Mouse (Mus musculus) c-Kit-positive CD71-positive TER-119-positive erythroid progenitor cells, embryonic 14.5 days (primary cell): ENCODE measurements around the gene 9430097D07Rik.

ENCODE experiments used
- DNase-seq: peaks from one replicate; pipeline ENCODE4 v3.0.0-alpha.2; 2013; ENCODE audit warnings: low spot score

9430097D07Rik gene

DNA sequence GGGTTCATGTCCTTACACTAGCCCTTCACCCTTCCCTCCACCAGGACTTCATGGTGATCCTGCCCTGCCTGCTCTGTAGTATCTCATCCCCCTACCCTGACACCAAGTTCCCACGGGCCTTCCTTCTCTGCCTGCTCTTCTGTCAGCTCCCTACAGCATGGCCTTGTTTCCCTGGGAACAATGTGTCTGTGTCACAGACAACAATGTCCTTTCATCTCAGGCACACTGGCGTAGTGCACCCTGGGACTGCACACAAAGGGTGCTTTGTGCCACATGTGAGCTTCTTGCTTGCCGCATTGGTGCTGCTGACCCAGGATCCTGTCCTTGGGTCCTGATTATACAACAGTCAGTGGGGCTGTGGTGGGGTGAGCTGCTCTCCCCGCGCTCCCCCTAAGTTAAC lies 15.9 kb downstream of the 9430097D07Rik start:
- no peak for DNase-seq

- no peak for DNase-seq
These were observed 19.5 kb downstream of the 9430097D07Rik start for GRCm38 (mm10) chr2:32556019-32556418.

DNA sequence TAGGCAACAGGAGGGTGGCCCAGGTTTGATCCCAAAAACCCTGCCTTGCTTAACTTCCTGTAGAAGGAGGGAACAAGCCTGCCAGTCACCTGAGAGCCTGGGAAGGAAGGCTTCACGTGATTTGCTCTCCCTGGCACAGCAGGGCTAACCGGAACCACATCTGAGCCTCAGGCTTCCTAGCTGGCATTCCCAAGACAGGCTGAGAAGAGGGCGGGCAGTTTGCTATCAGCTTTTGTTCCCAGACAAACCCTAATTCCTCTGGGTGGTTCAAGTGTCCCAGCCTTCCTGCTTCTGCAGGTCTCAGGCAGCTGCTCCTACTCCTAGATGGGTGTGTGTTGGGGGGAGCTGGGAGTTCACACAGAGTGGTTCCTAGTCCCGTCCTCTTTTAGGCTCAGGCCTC lies 20.0 kb downstream of the 9430097D07Rik start:
- DNase-seq = no peak

DNA sequence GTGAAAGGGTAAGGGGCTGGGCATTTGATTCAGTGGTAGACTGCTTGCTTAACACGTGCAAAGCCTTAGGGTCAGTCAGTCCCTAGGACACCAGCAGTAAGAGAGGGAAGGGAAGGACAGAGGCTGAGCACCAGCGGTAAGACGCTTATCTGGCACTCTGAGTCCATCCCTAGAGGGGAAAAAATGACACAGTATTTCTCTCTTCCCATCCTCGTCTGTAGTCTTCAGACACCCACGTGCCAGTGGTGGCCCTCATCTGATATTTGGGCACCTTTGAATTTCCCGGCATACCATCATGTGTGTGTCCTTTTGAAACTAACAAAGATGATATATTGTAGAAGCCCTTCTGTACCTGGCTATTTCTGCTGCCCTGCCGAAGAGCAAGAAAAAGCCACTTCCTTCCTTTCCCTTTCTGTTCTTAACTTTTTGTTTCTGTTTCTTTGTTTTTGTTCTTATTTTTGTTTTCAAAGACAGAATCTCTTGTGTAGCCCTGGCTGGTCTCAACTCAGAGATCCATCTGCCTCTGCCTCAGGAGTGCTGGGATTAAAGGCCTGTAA lies 21.8 kb downstream of the 9430097D07Rik start:
- DNase-seq = no peak

GRCm38 (mm10) chr2:32551236-32551635 lies 24.2 kb downstream of the 9430097D07Rik start:
- DNase-seq = no peak

DNA sequence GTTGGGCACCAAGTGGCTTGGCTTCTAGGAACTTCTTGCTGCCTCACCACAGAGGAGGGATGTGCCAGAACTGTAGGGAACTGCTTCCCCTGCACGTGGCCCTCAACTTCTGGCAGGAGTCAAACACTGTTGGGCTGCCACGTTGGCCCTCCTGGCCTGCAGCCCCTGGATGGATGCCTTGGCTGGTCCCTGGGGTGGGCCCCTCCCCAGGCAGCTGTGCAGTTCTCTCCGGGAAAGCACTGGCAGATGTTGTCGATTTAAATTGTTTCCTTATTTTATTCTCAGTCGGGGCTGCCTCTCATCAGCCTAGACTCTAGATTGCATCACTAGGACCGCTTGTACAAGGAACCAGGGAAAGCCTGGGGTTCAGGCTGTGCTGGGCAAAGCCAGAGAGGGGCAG lies 25.7 kb downstream of the 9430097D07Rik start:
- DNase-seq = no peak

DNA sequence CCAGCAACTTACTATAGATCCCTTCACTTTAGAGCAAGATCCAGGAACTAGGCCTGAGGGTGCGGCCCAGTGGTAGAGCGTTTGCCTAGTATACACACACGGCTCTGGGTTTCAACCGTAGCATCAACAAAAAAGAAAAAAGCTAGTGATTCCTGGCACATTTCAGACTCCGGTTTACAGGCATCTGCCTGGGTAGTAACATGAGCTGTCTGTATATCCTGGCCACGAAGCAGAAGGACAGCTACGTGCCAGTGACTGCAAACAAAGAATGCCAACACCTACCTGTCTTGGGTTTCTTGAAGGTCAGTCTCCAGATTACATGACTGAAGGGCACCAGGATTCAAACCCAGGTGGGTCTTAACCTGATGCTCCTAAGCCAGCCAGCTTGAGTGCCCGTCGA lies 26.3 kb downstream of the 9430097D07Rik start:
- DNase-seq = no peak

DNA sequence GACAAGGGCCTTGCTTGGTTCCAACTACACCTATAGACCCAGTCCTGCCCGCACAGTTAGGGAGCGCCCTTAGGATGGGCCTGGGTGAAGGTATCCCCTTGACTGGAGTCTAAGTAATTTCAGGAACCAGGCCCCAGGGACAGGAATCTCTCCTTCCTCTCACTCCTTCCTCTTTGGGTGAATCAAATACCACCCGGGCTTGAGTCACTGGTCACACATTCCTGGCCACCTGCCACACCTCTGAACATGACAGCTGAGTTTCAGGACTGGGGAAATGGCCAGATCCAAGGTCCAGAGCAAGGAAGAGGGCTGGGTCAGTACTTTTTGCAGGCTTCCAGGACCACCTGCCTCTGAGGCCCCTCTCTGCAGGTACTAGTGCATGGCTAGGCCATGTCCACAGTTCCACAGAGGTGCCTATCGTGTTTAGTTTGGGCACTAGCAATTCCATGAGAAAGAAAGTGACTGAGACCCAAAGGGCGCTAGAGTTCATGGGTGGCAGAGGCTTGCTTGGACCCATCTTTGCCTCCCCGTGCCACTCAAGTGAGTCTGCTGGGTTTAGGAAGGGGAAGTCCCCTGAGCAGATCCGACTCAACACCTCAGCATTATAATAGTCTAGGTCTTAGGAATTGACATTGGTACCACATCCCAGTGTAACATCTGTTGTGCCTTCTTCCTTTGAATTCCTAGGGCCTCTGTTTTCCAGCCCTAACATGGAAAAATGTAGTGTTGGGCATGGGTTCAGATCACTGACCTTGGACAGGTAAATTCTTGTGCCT lies 27.3 kb downstream of the 9430097D07Rik start:
- DNase-seq = no peak

DNA sequence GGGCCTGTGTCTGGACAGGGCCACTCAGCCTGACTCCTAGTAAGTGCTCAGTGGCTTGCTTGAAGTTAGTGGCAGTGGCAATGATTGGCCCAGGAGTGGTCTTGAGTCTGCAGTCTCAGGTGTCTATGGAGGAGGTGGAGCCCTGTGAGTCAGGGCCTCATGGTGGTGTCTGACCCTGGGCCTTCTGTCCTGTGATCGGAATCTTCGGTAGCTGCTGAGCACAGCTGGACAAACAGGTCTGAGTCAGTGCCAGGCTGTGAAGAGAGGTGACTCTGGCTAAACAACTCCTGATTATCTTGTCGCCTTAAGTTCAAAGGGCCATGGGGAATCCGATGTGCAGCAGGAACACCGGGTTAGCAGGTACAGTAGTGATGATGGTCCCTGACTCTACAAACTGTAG lies 28.1 kb downstream of the 9430097D07Rik start:
- no peak for DNase-seq

DNA sequence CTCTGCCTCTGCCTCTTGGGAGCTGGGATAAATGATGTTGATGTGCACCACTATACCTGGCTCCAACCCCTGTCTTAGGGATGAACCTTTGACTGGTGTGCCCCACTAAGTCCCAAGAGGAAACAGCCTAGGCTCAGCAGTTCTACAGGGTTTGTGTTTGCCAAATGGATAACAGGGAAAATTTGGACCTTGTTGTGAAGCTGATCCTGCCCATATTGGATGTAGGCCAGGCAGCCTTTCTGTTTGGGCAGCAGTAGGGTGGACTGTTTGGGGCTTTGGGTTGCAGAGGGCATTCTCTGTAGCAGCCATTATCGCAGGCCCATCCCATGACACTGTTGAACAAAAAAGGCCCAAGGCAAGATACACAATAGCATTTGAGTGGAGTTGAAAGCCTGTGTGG lies 28.5 kb downstream of the 9430097D07Rik start:
- DNase-seq = no peak

DNA sequence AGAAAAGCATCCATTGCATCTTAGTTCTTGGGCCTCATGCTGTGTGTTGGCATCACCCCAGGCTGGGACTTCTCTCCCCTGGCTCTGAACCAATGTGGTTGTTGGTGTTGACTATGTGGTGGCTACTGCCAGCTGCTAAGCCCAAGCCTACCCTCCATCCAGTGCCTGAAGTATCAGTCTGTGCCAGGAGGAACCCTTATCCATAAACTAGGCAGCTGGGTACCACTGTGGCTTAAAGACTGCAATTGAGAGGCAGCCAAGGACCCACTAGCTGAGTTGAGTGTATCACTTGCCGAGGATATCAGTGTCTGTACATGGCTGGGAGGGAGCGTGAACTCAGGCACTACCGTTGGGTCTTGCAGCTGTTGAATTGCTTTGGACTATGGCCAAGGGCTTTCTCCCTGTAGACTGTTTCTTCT lies 32.4 kb downstream of the 9430097D07Rik start:
- no peak for DNase-seq

DNA sequence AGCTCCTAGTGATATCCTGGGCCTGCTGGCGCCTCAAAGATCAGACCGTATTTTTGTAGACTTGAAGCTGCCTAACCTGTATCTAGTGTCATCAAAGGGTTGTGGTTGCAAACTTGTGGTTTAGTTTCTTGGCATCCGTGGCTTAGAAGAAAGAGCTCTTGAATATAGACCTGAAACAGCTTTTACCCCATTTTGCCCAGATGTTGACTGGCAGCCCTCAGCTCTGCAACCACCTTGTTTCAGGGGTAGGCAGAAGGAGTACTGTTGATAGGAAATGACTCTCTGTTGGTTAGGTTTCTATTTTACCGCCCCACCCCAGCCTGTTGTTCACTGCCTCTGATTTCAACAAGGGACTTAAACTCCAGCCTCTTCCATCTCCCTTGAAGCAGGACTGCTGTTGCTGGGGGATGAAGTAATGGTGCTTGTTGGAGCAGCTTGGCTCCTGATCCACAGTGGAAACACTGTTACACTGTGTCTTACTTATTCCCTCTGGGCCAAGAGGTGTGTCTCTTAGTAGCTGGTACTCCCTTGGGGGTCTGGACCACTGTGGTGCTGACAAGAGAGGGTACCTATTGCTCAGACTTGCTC lies 33.4 kb downstream of the 9430097D07Rik start:
- no peak for DNase-seq

DNA sequence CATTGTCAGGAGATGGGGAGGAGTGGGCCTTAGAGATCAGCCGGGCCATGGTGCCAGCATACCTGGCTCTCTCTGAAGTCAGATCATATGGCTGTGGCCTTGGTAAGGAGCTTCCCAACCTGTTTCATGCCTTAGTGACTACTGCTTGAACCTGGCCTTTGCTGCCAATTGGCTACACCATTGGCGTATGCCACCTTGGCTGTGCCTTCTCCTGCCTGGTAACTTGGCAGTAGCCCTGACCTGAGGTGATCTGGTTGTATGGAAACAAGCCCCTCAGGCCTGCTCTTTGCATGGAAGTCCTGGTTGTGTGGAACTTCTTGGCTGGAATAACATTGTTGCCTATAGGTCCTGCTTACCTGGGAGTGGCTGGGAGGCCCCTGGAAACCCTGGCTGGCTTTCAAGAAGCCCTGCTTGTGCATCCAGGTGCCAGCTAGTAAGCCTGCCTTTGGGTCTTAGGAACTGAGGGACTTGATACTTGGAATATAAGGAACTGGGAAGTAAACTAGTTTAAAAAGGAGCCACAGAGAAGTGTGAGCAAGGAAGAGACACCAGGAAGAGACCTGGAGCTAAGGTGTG lies 34.1 kb downstream of the 9430097D07Rik start:
- DNase-seq = no peak

- no peak for DNase-seq
These were observed 36.0 kb downstream of the 9430097D07Rik start for GRCm38 (mm10) chr2:32539452-32539981.

GRCm38 (mm10) chr2:32538461-32538860 lies 37.0 kb downstream of the 9430097D07Rik start:
- DNase-seq = no peak

- no peak for DNase-seq
These were observed 37.5 kb downstream of the 9430097D07Rik start for GRCm38 (mm10) chr2:32537941-32538340.

DNA sequence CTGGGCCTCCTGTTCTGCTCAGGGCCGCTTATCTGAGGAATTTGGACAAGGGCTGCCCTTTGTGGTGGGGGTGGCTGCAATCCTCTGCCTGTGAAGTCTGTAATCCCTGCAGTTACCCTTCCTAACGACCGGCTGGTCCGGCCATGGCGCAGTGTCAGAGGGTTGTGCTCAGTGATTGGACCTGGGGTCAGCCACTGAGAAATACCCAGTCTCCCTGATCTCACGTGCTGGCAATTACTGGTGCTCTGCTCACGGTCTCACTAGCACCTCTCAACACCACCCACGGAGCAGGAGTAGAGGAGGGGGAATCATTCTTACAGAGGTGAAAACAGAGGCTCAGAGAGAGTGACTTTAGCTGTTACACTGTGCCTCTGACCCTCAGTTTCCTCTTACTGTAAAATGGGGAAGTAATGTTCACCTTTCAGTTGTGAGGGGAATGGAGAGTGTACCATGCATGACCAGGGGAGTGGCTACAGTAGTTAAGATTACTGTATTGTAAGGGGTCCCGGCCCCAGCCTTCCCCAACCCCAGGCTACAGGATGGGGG lies 38.1 kb downstream of the 9430097D07Rik start:
- DNase-seq = no peak

GRCm38 (mm10) chr2:32536634-32537359 lies 38.7 kb downstream of the 9430097D07Rik start:
- DNase-seq = no peak

- no peak for DNase-seq
These were observed 39.3 kb downstream of the 9430097D07Rik start for GRCm38 (mm10) chr2:32536086-32536633.

- no peak for DNase-seq
These were observed 39.9 kb downstream of the 9430097D07Rik start for GRCm38 (mm10) chr2:32535501-32535991.

DNA sequence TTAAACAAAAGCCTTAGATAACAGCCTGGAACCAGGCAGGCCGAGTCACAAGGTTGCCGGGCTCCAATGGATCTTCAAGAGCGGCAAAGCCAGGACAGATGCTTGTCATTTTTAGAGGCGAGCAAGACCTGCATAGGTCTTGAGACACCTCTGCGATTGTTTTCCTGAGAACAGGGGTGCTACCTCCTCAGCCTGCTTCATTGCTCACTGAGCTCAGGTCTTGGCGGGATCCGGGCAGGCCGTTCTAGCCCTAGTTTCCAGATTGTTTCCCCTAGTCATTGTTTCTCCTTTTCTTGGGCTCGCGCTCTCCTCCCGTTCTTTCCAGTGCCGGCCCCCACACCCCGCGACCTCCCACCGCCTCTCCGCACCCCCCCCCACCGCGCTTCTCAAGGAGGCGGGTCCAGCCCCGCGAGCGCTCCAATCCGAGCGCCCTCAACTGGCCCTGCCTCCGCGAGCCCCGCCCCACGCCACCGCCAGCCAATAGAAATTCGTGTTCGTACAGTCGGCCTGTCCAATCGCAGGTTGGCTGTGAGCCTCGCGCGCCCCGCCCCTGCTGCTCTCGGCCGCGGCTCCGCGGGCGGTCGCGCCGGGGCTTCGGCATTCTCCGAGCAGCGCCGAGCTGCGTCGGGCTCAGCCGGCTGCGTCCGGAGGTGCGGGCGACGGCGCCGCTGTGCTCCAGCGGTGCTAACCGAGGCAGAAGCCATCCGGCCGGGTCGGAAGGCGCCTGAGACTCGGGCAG lies 40.6 kb downstream of the 9430097D07Rik start, which contains the start of gene Fam102a:
Gene Fam102a, plus strand, starts transcription at position 600 of the 739 bp plus-strand sequence.
- peak; percentile 90 for DNase-seq
